Mouse (Mus musculus) lung, adult 10 weeks (tissue): ENCODE results near the gene Slc6a19. TPM values are rescaled to one million over a fixed set of nuclear protein-coding genes. Genes with fewer than 3 reads are reported as not detected.

Source experiments
- polyA plus RNA-seq: library from polyadenylated mRNA; stranded (reverse); fragments of 350-450 nt; fragmentation: Illumina TruSeq; extraction: RNeasy Lipid Tissue Mini Kit (QIAGEN cat#74804); gene quantifications from one replicate; pipeline ENCODE4 v1.2.3, GENCODE M21; 2014; ENCODE audit warnings: low read depth, low replicate concordance; ENCODE audit not compliant: insufficient read depth

Slc6a19 gene
- polyA plus RNA-seq = 0.15 TPM

DNA sequence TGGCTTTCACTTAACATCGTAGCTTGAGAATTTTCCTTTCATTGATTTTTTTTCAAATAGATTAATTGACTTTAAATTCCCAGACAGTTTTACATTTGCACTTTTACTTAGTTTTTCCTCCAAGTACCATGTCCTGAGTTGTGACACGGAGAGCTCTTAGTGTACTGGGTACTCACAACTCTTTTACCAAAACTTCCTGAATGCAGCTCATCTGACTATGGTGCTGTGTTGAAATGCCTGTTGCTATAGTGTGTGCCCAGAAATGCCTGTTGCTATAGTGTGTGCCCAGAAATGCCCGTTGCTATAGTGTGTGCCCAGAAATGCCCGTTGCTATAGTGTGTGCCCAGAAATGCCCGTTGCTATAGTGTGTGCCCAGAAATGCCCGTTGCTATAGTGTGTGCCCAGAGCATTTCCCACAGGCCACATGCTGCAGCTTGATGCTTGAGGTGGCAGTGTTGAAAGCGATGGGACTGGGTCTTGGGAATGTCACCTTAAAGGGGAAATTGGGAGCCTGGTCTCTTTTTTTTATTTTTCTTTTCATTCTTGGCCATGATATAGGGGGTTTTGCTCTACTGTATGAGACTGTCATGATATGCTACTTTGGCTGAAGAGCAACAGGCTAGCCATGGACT is at the start of gene Slc6a19:
Gene Slc6a19, minus strand, starts transcription at position 172 of the 632 bp plus-strand sequence.

DNA sequence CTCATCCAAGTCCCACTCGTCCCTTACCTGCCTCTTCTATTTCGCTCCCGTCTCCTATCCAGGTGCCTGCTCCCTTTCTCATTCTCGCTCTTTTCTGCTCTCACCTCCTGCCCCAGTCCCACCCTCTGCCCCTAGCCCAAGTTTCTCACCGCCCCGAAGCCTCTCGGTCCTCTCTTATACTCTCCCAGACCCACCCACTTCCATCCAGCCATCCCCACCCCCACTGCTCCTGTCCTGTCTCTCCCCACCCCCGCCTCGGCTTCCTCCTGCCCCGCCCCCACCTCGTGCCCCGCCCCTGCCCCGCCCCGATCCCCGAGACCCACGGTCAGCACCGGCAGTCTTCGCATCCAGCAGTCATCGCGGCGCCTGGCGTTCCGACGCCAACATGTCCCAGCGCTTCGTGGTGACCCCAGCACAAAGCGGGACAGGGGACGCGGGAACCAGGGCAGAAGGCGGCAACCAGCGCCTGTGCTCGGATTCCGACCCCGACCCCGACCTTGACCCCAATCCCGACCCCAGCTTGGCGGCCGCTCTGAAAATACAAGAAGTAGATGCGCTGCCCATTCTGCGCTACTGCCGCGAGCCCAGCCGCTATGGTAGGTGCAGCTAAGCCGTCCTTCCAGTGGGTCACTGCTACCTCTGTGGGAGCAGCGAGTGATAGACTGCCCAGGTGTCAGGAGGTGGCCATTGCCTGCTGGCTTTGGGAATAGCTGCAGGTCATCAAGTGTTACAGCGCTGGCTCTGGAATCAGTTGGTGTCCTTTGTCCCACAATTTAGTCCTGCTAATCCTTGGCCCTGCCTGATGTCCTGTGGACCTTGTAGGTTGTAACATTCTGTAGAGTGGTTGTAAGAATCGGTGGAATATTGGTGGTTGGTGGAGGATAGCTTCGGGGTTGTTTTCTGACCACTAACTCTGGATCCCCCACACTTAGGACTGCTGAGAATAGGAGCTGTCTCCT is 28.4 kb upstream of the Slc6a19 start, which contains the start of gene Slc12a7:
Gene Slc12a7, plus strand, starts transcription at position 353 of the 959 bp plus-strand sequence.

GRCm38 (mm10) chr13:73677853-73678252 is 26.8 kb downstream of the Slc6a19 start, which contains the start of gene Slc6a18:
Gene Slc6a18 (minus strand): TSS chr13:73678023.

Other genes with a start within 250 kb of the Slc6a19 start
- 146 TPM for gene Lpcat1, start 237.7 kb downstream of the Slc6a19 start, polyA plus RNA-seq
- gene Slc6a3, start 168.1 kb downstream of the Slc6a19 start, polyA plus RNA-seq = not detected
- 110 TPM for gene Clptm1l, start 100.9 kb downstream of the Slc6a19 start, polyA plus RNA-seq
- 0.53 TPM for gene Tert, start 78.0 kb downstream of the Slc6a19 start, polyA plus RNA-seq
- gene Slc6a18, start 26.8 kb downstream of the Slc6a19 start, polyA plus RNA-seq = not detected
- gene Slc12a7, start 28.2 kb upstream of the Slc6a19 start, polyA plus RNA-seq = 14.8 TPM
- 4.3 TPM for gene Nkd2, start 142.8 kb upstream of the Slc6a19 start, polyA plus RNA-seq
- gene Trip13, start 232.9 kb upstream of the Slc6a19 start, polyA plus RNA-seq = 1.1 TPM
- gene Brd9, start 232.9 kb upstream of the Slc6a19 start, polyA plus RNA-seq = 23.9 TPM